Mouse (Mus musculus): Measurements from ENCODE around the gene Tfap4. TPM values are rescaled to one million over a fixed set of nuclear protein-coding genes. Genes with fewer than 3 reads are reported as not detected.

Gene Tfap4
- 37.1 and 41.2 TPM in 2 replicates for total RNA-seq (2015)
- 42.0 and 53.9 TPM in 2 replicates for total RNA-seq (2017)

- peak; percentile 38 for ATAC-seq (replicated peaks; ENCODE audit: poor library complexity)
Measured at GRCm38 (mm10) chr16:4559715-4560144, at the start of gene Tfap4. TSS of gene Tfap4 (minus strand) at chr16:4559854.

- no peak for ATAC-seq (replicated peaks; ENCODE audit: poor library complexity)
Measured at GRCm38 (mm10) chr16:4608532-4609059, 48.9 kb upstream of the Tfap4 start.

- peak; percentile 91 for ATAC-seq (replicated peaks; ENCODE audit: poor library complexity)
Measured at GRCm38 (mm10) chr16:4607818-4608531, 48.3 kb upstream of the Tfap4 start.

GRCm38 (mm10) chr16:4606431-4607084 is 46.9 kb upstream of the Tfap4 start:
- peak; percentile 73 for ATAC-seq (replicated peaks; ENCODE audit: poor library complexity)

- no peak for ATAC-seq (replicated peaks; ENCODE audit: poor library complexity)
Measured at GRCm38 (mm10) chr16:4605514-4606131, 46.0 kb upstream of the Tfap4 start.

GRCm38 (mm10) chr16:4604293-4604837 is 44.7 kb upstream of the Tfap4 start:
- ATAC-seq (replicated peaks; ENCODE audit: poor library complexity), result no peak

- no peak for ATAC-seq (replicated peaks; ENCODE audit: poor library complexity)
Measured at GRCm38 (mm10) chr16:4603453-4603837, 43.8 kb upstream of the Tfap4 start.

GRCm38 (mm10) chr16:4602766-4603452 is 43.3 kb upstream of the Tfap4 start:
- no peak for ATAC-seq (replicated peaks; ENCODE audit: poor library complexity)

GRCm38 (mm10) chr16:4602189-4602588 is 42.5 kb upstream of the Tfap4 start:
- ATAC-seq (replicated peaks; ENCODE audit: poor library complexity), result no peak

GRCm38 (mm10) chr16:4600701-4601310 is 41.2 kb upstream of the Tfap4 start:
- ATAC-seq (replicated peaks; ENCODE audit: poor library complexity), result no peak

- no peak for ATAC-seq (replicated peaks; ENCODE audit: poor library complexity)
Measured at GRCm38 (mm10) chr16:4599616-4600015, 40.0 kb upstream of the Tfap4 start.

- ATAC-seq (replicated peaks; ENCODE audit: poor library complexity), result no peak
Measured at GRCm38 (mm10) chr16:4598891-4599543, 39.4 kb upstream of the Tfap4 start.

- ATAC-seq (replicated peaks; ENCODE audit: poor library complexity), result no peak
Measured at GRCm38 (mm10) chr16:4598041-4598440, 38.4 kb upstream of the Tfap4 start.

- ATAC-seq (replicated peaks; ENCODE audit: poor library complexity), result no peak
Measured at GRCm38 (mm10) chr16:4597296-4597695, 37.6 kb upstream of the Tfap4 start.

GRCm38 (mm10) chr16:4596836-4597235 is 37.2 kb upstream of the Tfap4 start:
- no peak for ATAC-seq (replicated peaks; ENCODE audit: poor library complexity)

GRCm38 (mm10) chr16:4596141-4596728 is 36.6 kb upstream of the Tfap4 start:
- ATAC-seq (replicated peaks; ENCODE audit: poor library complexity), result no peak

- 0 out of 2 replicates have a peak, but pooled peaks have one; percentile 13 for ATAC-seq (replicated peaks; ENCODE audit: poor library complexity)
Measured at GRCm38 (mm10) chr16:4595527-4595963, 35.9 kb upstream of the Tfap4 start.

GRCm38 (mm10) chr16:4594814-4595526 is 35.3 kb upstream of the Tfap4 start:
- ATAC-seq (replicated peaks; ENCODE audit: poor library complexity), result no peak; the same call in 1 of the 2 replicates
